Mouse (Mus musculus) embryonic facial prominence, embryonic 14.5 days (tissue): ENCODE measurements around the gene Actrt2. TPM values are rescaled to one million over a fixed set of nuclear protein-coding genes. Genes with fewer than 3 reads are reported as not detected.

Experiments
- ATAC-seq: fragments of 200-750 bp; cut with Nextera tagmentation; 2 replicates; pipeline ENCODE4 v1.8.0; 2017; ENCODE audit warnings: low read depth, moderate number of reproducible peaks, moderate TSS enrichment
- DNase-seq: peaks from one replicate; pipeline ENCODE4 v3.0.0-alpha.2; 2015; ENCODE audit warnings: low spot score
- H3K27ac ChIP-seq: fragments of 300-500 bp; sonication (generic); replicated peaks from 2 replicates; pipeline ENCODE4 v1.5.1; 2014; ENCODE audit warnings: low read depth, mild to moderate bottlenecking, low read length, moderate library complexity
- H3K27me3 ChIP-seq: fragments of 300-500 bp; sonication (generic); replicated peaks from 2 replicates; pipeline ENCODE4 v1.6.1; 2014; ENCODE audit warnings: low read length; ENCODE audit not compliant: control insufficient read depth, insufficient read depth
- H3K36me3 ChIP-seq: fragments of 300-500 bp; sonication (generic); 2 replicates; pipeline ENCODE4 v1.6.1; 2014; ENCODE audit warnings: low read length, mixed read lengths; ENCODE audit not compliant: control insufficient read depth, insufficient read depth
- H3K4me1 ChIP-seq: fragments of 300-500 bp; sonication (generic); 2 replicates; pipeline ENCODE4 v1.6.1; 2014; ENCODE audit warnings: antibody characterized with exemption, low read length; ENCODE audit not compliant: control insufficient read depth, insufficient read depth
- H3K4me2 ChIP-seq: fragments of 300-500 bp; sonication (generic); 2 replicates; pipeline ENCODE4 v1.6.1; 2014; ENCODE audit warnings: low read depth, mild to moderate bottlenecking, low read length, moderate library complexity, mixed read lengths
- H3K4me3 ChIP-seq: fragments of 300-500 bp; sonication (generic); 2 replicates; pipeline ENCODE4 v1.5.1; 2014; ENCODE audit warnings: low read depth, mild to moderate bottlenecking, low read length
- H3K9ac ChIP-seq: fragments of 300-500 bp; sonication (generic); 2 replicates; pipeline ENCODE4 v1.6.1; 2014; ENCODE audit warnings: low read depth, mild to moderate bottlenecking, low read length, moderate library complexity, mixed read lengths
- H3K9me3 ChIP-seq: fragments of 300-500 bp; sonication (generic); 2 replicates; pipeline ENCODE4 v1.6.1; 2016; ENCODE audit warnings: low read length; ENCODE audit not compliant: control insufficient read depth
- WGBS: fragments of 180-500 bp; shearing (Covaris S2); extraction: QIAGEN DNeasy Blood & Tissue Kit; methylation state at CpG from one replicate; pipeline ENCODE4 v1.1.7; 2014; 5-methylcytosine and 5-hydroxymethylcytosine counted together
- polyA plus RNA-seq: library from polyadenylated mRNA; unstranded; fragments of >200 nt; fragmentation: Nextera tagmentation; extraction: Ambion mirVana; gene quantifications from 2 replicates; pipeline ENCODE4 v1.2.1, GENCODE M21; 2014

Actrt2 gene
- polyA plus RNA-seq, 1 experiment from 2014 or later, result not detected

DNA sequence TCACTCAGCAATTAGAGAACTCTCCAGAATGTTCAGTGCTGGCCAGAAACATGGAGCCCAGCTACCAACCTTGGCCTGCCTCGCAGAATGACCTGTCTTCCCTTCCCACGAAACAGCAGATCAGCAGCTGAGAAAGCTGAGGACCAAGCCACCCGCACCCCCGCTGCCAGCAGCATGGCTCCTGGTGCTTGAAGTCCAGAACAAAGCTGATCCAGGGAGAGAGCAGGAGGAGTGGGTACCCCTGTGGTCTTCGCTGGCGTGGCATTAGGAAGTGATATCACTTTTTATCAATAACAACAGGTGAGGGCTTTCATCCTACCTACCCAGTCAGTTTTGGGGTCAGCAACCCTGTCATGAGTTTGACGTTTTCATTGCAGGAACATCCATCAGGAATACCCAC is 36.9 kb upstream of the Actrt2 start:
- peaks cover 11% of the 10 kb centered on the region; the same call in 1 of the 2 replicates for H3K4me1 ChIP-seq
- no peak for DNase-seq
- WGBS, result 86% methylated on average over 7 of the region's 7 CpGs

DNA sequence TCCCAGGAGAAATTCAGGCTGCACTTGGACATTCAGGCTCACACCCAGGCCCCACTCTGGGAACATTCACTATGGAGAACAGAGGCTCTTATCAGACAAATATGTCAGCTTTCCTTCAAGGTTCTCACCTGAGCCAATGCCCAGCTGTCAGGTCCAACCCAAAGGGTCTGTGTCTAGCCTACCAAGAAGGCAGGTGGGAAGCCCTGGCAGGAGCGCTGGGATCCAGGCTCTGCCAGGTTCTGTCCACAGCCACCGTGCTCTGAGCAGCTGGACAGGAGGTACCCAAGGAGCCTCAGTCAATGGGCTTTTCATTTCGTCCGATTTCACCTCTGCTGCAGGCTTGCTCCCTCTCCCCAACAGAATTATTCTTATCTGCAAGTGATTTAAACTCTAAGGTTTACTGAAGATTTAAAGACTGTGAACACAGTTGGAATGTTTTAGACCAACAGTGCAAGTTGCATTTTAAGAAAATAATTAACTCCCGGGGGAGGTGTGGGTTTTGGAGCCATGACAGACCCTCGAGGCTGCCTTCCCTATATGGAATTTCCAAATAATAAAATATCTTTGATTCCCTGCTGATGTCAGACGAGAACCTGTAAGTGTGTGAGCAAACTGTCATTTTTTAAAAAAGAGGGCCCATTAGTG is 35.9 kb upstream of the Actrt2 start:
- Histone ChIP-seq H3K4me2 (no peak overlapping the region), H3K27ac (no peak overlapping the region), H3K27me3 (no peaks in the 10 kb centered on the region), H3K36me3 (no peaks in the 10 kb centered on the region), H3K9ac (no peak overlapping the region), H3K9me3 (no peaks in the 10 kb centered on the region), H3K4me1 (peaks cover 11% of the 10 kb centered on the region; the same call in 1 of the 2 replicates), H3K4me3 (no peak overlapping the region)
- ATAC-seq (no peak), DNase-seq (no peak)
- 42% methylated on average over 7 of the region's 7 CpGs for WGBS

More for the DNA sequence above, 36.9 kb upstream of the Actrt2 start:
- Histone ChIP-seq H3K27ac (no peak overlapping the region), H3K9ac (no peak overlapping the region), H3K4me2 (no peak overlapping the region), H3K36me3 (no peaks in the 10 kb centered on the region), H3K27me3 (no peaks in the 10 kb centered on the region), H3K9me3 (no peaks in the 10 kb centered on the region), H3K4me3 (no peak overlapping the region)
- ATAC-seq, result no peak

DNA sequence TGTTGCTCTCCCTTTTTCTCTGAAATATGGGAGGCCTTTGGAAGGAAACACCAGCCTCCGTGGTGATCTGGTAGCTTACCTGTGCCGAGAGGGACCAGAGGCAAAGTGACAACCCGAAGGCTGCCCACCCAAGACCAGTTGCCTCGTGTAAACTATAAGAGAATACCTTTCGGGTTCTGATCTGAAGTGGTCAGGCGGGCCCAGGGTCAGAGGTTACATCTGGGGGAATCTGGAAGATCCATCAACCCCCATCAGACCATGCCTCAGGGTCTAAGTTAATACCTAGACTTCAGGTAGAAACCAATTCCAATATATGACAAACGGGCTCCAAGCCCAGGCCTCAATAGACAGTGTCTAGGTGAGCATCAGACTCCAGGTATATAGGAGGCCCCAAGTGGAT is 35.3 kb upstream of the Actrt2 start:
- DNase-seq, result no peak
- no peaks in the 10 kb centered on the region for H3K36me3 ChIP-seq
- H3K27ac ChIP-seq, result no peak overlapping the region

DNA sequence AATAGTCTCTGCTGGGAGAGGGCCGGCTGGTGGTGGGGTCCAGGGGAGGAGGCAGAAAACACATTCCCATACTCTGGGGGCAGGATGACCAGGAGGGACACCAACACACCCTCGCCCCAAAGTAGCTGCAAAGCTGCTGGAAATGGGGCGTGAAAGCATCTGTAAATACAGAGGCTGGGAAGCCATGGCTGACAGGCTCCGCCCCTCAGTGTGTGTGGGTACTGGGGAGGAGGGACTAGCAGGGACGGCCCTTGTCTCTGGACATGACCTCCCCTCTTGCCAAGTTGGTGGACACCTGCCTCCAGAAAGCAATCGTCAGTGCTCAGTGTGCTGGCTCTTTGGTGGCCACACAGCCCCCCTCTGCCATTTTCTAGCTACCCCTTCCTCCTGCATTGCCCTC is 34.5 kb upstream of the Actrt2 start:
- no peak for ATAC-seq
- Histone ChIP-seq H3K27ac (no peak overlapping the region), H3K4me1 (peaks cover 11% of the 10 kb centered on the region; the same call in 1 of the 2 replicates), H3K4me3 (no peak overlapping the region), H3K4me2 (no peak overlapping the region), H3K9me3 (no peaks in the 10 kb centered on the region), H3K36me3 (no peaks in the 10 kb centered on the region), H3K9ac (no peak overlapping the region), H3K27me3 (no peaks in the 10 kb centered on the region)
- no peak for DNase-seq
- WGBS, result 70% methylated on average over 5 of the region's 6 CpGs

More for the DNA sequence above, 35.3 kb upstream of the Actrt2 start:
- 79% methylated on average over 7 of the region's 7 CpGs for WGBS
- peaks cover 11% of the 10 kb centered on the region; the same call in 1 of the 2 replicates for H3K4me1 ChIP-seq
- H3K4me3 ChIP-seq, result no peak overlapping the region
- no peaks in the 10 kb centered on the region for H3K9me3 ChIP-seq
- no peaks in the 10 kb centered on the region for H3K27me3 ChIP-seq
- no peak for ATAC-seq
- H3K4me2 ChIP-seq, result no peak overlapping the region
- H3K9ac ChIP-seq, result no peak overlapping the region

DNA sequence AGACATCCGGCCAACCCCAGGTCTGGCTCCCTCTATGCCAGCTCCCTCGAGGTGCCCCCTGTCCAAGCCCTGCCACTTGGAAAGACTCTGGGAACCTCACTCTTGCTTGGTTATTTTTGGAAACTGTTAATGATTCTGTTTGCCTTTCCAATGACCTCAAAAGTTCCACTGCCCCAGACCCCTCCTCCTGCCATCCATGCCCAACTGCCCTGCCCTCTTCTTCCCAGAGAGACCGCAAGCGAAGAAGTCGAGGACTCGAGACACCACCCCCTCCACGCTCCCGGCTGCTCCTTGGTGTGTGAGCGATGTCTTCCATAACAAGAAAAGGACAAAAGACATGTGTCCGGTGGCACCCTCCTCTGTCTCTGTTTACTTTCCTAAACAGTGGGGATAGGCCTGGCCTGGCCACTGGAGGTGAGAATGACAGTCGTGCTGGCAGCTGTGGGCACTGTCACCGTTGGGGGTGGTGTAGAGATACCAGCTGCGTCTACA is 33.3 kb upstream of the Actrt2 start:
- H3K4me2 ChIP-seq, result no peak overlapping the region
- peaks cover 14% of the 10 kb centered on the region; the same call in 1 of the 2 replicates for H3K4me1 ChIP-seq
- no peaks in the 10 kb centered on the region for H3K27me3 ChIP-seq
- H3K9me3 ChIP-seq, result no peaks in the 10 kb centered on the region
- H3K9ac ChIP-seq, result no peak overlapping the region
- no peak overlapping the region for H3K27ac ChIP-seq
- WGBS, result 80% methylated on average over 13 of the region's 13 CpGs
- H3K36me3 ChIP-seq, result no peaks in the 10 kb centered on the region
- no peak overlapping the region for H3K4me3 ChIP-seq
- DNase-seq (no peak), ATAC-seq (no peak)

DNA sequence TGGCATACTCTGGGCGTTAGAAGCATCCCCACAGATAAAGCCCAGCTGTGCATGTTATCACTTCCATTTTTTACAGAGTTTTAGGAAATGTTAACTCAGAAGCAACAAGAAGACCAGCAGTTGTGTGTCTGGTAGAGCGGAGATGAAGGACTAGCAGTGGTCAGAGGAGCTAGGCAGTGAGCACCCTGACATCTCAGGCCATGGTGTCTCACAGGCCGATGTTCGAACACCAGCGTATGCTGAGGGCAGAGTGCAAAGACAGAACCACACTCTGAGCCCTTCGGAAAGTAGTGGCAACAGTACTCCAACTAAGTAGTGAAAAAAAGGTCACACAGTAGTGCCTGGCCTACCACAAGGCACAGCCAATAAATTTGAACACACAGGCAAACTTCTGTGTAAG is 32.8 kb upstream of the Actrt2 start:
- Histone ChIP-seq H3K4me2 (no peak overlapping the region), H3K27me3 (no peaks in the 10 kb centered on the region), H3K36me3 (no peaks in the 10 kb centered on the region), H3K27ac (no peak overlapping the region), H3K4me3 (no peak overlapping the region), H3K4me1 (peaks cover 14% of the 10 kb centered on the region; the same call in 1 of the 2 replicates), H3K9ac (no peak overlapping the region), H3K9me3 (no peaks in the 10 kb centered on the region)
- 94% methylated on average over 6 of the region's 6 CpGs for WGBS
- DNase-seq (no peak), ATAC-seq (no peak)

DNA sequence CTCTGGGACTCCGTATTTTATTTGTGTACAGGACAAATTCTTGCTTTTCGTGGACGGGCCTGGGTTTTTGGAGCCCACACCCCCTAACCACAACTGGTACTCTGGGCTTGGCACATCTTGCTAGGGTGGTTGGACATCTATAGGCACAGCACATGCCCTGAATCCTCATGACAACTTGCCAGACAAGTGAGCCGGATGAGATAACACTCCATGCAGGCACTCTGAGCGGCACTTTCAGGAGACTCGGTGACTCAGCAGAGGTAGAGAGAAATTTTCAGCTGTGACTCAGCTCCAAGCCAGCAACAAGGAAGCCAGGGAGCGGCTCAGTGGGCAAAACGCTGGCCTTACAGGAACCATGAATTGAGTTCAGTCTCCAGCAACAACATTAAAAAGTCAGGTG is 31.6 kb upstream of the Actrt2 start:
- Histone ChIP-seq H3K9ac (no peak overlapping the region), H3K4me2 (no peak overlapping the region), H3K27me3 (no peaks in the 10 kb centered on the region), H3K4me3 (no peak overlapping the region), H3K4me1 (peaks cover 13% of the 10 kb centered on the region; the same call in 1 of the 2 replicates), H3K9me3 (no peaks in the 10 kb centered on the region), H3K36me3 (no peaks in the 10 kb centered on the region), H3K27ac (no peak overlapping the region)
- WGBS, result 80% methylated on average over 8 of the region's 8 CpGs
- DNase-seq, result no peak
- ATAC-seq, result no peak

DNA sequence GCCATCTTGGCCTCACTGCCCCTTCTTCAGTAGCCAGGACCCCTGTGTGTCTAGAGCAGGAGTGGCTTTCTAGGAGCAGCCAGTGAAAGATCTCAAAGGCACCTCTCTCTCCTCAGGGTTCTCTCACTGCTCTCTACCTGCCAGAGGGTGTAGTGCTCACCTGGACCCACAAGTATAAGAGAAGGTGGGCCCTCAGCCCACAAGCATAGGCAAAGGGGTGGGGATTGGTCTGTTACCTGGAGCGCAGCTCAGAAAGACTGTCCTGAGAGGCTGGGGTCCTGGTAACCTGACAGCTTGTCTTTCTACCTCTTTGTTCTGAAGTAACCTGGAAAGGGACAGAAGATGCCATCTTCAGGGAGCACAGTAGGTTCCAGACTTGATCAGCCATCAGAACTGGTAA is 31.0 kb upstream of the Actrt2 start:
- no peak overlapping the region for H3K4me3 ChIP-seq
- no peak overlapping the region for H3K9ac ChIP-seq
- H3K4me1 ChIP-seq, result peaks cover 9% of the 10 kb centered on the region
- WGBS, result 100% methylated on average over 1 of the region's 1 CpGs
- H3K4me2 ChIP-seq, result no peak overlapping the region
- H3K9me3 ChIP-seq, result no peaks in the 10 kb centered on the region
- no peaks in the 10 kb centered on the region for H3K36me3 ChIP-seq
- H3K27me3 ChIP-seq, result no peaks in the 10 kb centered on the region
- no peak overlapping the region for H3K27ac ChIP-seq
- ATAC-seq (no peak), DNase-seq (no peak)

DNA sequence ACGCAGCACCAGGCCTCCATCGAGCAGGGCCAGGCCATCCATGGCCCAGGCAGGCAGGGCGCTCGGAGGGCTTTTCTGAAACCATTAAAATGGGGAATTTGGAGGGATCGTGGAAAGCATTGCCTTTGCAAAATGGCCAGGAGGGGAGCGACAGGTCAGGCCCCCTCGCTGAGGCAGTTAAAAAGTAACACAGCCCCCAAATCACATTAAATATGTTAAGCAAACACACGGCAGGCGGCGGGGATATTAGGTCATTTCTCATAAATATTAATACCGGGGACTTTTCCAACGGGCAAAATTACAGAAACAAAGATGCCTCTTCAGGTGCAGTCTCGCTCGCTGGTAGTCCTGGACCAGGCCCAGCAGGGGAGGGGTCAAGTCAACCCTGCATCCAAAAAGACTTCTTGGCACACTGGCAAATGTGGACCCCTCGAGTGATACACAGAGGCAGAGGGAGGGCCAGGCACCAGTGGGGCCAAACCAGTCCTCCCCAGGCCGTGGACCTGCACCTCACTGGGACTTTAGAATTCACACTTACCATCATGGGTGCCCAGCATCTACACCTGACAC is 30.4 kb upstream of the Actrt2 start:
- no peaks in the 10 kb centered on the region for H3K27me3 ChIP-seq
- no peak overlapping the region for H3K27ac ChIP-seq
- WGBS, result 69% methylated on average over 16 of the region's 16 CpGs
- no peaks in the 10 kb centered on the region for H3K9me3 ChIP-seq
- DNase-seq (no peak), ATAC-seq (no peak)
- H3K9ac ChIP-seq, result no peak overlapping the region
- no peaks in the 10 kb centered on the region for H3K36me3 ChIP-seq
- H3K4me3 ChIP-seq, result no peak overlapping the region
- H3K4me2 ChIP-seq, result no peak overlapping the region
- peaks cover 6% of the 10 kb centered on the region; the same call in 1 of the 2 replicates for H3K4me1 ChIP-seq
